Mouse (Mus musculus) MEL (cell line): ENCODE measurements around the gene Hells.

Source experiments
- CHD1 ChIP-seq: IDR thresholded peaks from 2 replicates; pipeline ENCODE4 v1.6.1; 2012; ENCODE audit warnings: low read depth, mild to moderate bottlenecking, inconsistent platforms, low read length, improper control_type of control experiment
- CHD2 ChIP-seq: IDR thresholded peaks from 2 replicates; pipeline ENCODE4 v1.6.1; 2011; ENCODE audit warnings: low read length, improper control_type of control experiment
- CTCF ChIP-seq, 3 experiments: IDR thresholded peaks in 2 of 3; conservative IDR thresholded peaks in 1 of 3; 2 replicates each; pipeline ENCODE4 v1.5.1; 2011 to 2012; ENCODE audit warnings: low read length in 3 of 3, low read depth in 2 of 3, mild to moderate bottlenecking in 2 of 3, improper control_type of control experiment in 1 of 3, inconsistent platforms in 1 of 3, mixed read lengths in 1 of 3, moderate library complexity in 1 of 3; ENCODE audit not compliant: control insufficient read depth in 1 of 3, insufficient read depth in 1 of 3, poor library complexity in 1 of 3, severe bottlenecking in 1 of 3
- E2F4 ChIP-seq: IDR thresholded peaks from 2 replicates; pipeline ENCODE4 v1.6.1; 2011; ENCODE audit warnings: low read depth, low read length, improper control_type of control experiment, borderline replicate concordance
- EP300 ChIP-seq, 2 experiments: IDR thresholded peaks; 2 replicates each; pipeline ENCODE4 v1.6.1; 2011; ENCODE audit warnings: improper control_type of control experiment in 2 of 2, low read length in 2 of 2, low read depth in 1 of 2, mild to moderate bottlenecking in 1 of 2
- HCFC1 ChIP-seq: IDR thresholded peaks from 2 replicates; pipeline ENCODE4 v1.6.1; 2012; ENCODE audit warnings: low read depth, mild to moderate bottlenecking, inconsistent platforms, low read length, improper control_type of control experiment, moderate library complexity
- MEF2A ChIP-seq: IDR thresholded peaks from 2 replicates; pipeline ENCODE4 v1.6.1; 2014; ENCODE audit warnings: low read depth, mild to moderate bottlenecking, inconsistent platforms, low read length, improper control_type of control experiment; ENCODE audit not compliant: poor library complexity, insufficient replicate concordance, severe bottlenecking; ENCODE audit errors: extremely low read depth
- POLR2A ChIP-seq, 2 experiments: IDR thresholded peaks; 2 replicates each; pipeline ENCODE4 v1.6.1; 2011 to 2012; ENCODE audit warnings: low read length in 2 of 2, mild to moderate bottlenecking in 2 of 2, control low read depth in 1 of 2, improper control_type of control experiment in 1 of 2, low read depth in 1 of 2, moderate library complexity in 1 of 2; ENCODE audit not compliant: control insufficient read depth in 1 of 2, insufficient read depth in 1 of 2, poor library complexity in 1 of 2
- POLR2AphosphoS2 ChIP-seq: IDR thresholded peaks from 2 replicates; pipeline ENCODE4 v1.6.1; 2011; ENCODE audit warnings: low read length, improper control_type of control experiment
- RAD21 ChIP-seq: IDR thresholded peaks from 2 replicates; pipeline ENCODE4 v1.6.1; 2011; ENCODE audit warnings: mild to moderate bottlenecking, low read depth, low read length, improper control_type of control experiment
- SMC3 ChIP-seq: IDR thresholded peaks from 2 replicates; pipeline ENCODE4 v1.6.1; 2011; ENCODE audit warnings: low read depth, low read length, improper control_type of control experiment
- TCF12 ChIP-seq: IDR thresholded peaks from 2 replicates; pipeline ENCODE4 v1.6.1; 2014; ENCODE audit warnings: low read depth, mild to moderate bottlenecking, inconsistent platforms, low read length, improper control_type of control experiment, moderate library complexity
- USF2 ChIP-seq, 2 experiments: IDR thresholded peaks; 2 replicates each; pipeline ENCODE4 v1.6.1; 2011 to 2012; ENCODE audit warnings: improper control_type of control experiment in 2 of 2, low read length in 2 of 2, borderline replicate concordance in 1 of 2, inconsistent platforms in 1 of 2, low read depth in 1 of 2, mild to moderate bottlenecking in 1 of 2; ENCODE audit not compliant: insufficient read depth in 1 of 2
- ZNF384 ChIP-seq: IDR thresholded peaks from 2 replicates; pipeline ENCODE4 v1.6.1; 2012; ENCODE audit warnings: low read depth, mild to moderate bottlenecking, inconsistent platforms, low read length, improper control_type of control experiment

DNA sequence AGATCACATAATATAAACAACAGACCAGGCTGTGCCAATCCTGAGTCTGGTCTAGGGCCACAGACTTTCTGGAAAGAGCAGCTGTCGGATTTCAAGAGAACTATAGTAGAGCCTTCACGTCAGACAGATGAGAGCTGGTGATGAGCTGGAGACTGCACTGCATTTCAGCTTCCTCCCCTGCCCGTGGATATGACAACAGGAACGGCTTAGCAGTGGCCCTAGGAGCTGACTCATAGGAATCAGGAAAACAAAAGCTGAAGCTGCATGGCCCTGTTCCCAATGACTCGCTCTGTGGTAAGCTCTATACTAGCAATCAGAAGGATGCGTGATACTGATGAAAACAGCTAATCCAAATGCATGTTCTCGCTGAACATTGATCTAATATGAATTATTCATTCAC, 43.0 kb downstream of the Hells start:
- TF ChIP-seq POLR2A (IDR thresholded peaks at IDR 0.05; ENCODE audit: control insufficient read depth in 1 of 2, insufficient read depth in 1 of 2, low read depth in 1 of 2, low read length in 2 of 2, poor library complexity in 1 of 2) (0 out of 4 replicates have a peak, but pooled peaks of 1 of the 2 experiments have one; percentile 45), RAD21 (no peak), E2F4 (no peak), ZNF384 (0 out of 2 replicates have a peak, but pooled peaks have one; percentile 8), HCFC1 (no peak), CHD1 (no peak), CTCF (IDR thresholded peaks at IDR 0.05 in 2 of 3, conservative IDR thresholded peaks at IDR 0.05 in 1 of 3; ENCODE audit: control insufficient read depth in 1 of 3, insufficient read depth in 1 of 3, low read depth in 2 of 3, low read length in 3 of 3, poor library complexity in 1 of 3, severe bottlenecking in 1 of 3) (no peak), EP300 (IDR thresholded peaks at IDR 0.05; ENCODE audit: low read depth in 1 of 2, low read length in 2 of 2) (no peak), POLR2AphosphoS2 (0 out of 2 replicates have a peak, but pooled peaks have one; percentile 50), USF2 (IDR thresholded peaks at IDR 0.05; ENCODE audit: borderline replicate concordance in 1 of 2, insufficient read depth in 1 of 2, low read depth in 1 of 2, low read length in 2 of 2) (no peak), TCF12 (no peak), CHD2 (no peak), MEF2A (no peak), SMC3 (no peak)
